Mouse (Mus musculus): ENCODE measurements around the gene Nrg4. TPM values are rescaled to one million over a fixed set of nuclear protein-coding genes. Genes with fewer than 3 reads are reported as not detected.
A peak's percentile ranks its signal among the peaks of the same experiment; 100 is the strongest.

Nrg4 gene
- total RNA-seq (2014; fragmentation: Nextera tagmentation) (not detected in 2 replicates), total RNA-seq (2017) (not detected in 2 replicates)

DNA sequence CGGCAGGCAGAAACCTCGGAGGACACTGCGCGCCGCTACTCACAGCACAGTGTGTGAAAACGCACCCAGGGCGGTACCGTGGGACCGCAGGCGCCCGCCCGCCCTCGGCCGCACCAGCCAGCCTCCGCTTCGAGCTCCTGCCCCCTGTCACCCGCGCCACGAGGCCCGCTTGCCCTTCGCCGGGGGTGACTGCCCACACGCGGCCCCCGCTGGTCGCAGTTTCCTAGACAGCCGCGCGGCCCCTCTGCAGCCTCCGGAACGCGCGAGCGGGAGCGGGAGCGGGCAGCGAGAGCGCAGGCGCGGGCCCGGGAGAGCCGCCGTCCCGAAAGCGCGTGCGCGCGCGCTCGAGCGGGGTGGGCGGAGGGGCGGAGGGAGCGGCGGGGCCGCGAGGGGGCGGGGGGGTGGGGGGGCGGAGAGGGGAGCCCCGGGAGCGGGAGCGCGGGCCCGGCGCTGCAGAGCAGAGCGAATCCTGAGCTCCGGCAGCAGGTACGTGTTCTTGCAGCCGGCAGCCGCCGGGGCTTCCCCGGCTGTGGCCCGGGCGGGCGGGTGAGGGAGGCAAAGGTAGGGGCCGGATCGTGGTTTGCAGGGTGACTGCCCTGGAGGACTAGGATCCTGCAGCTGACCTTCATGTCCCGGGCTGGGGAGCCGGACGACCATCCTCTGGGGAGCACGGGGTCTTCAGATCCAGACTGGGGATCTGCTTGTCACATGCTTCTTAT lies at the start of gene Nrg4, which contains the start of gene Tmem266:
Gene Nrg4, minus strand, starts transcription at position 330 of the 719 bp plus-strand sequence.
Gene Tmem266, plus strand, starts transcription at position 399 of the 719 bp plus-strand sequence.
- ATAC-seq (replicated peaks; ENCODE audit: low FRiP score, low TSS enrichment, poor library complexity, severe bottlenecking): peak; percentile 64

DNA sequence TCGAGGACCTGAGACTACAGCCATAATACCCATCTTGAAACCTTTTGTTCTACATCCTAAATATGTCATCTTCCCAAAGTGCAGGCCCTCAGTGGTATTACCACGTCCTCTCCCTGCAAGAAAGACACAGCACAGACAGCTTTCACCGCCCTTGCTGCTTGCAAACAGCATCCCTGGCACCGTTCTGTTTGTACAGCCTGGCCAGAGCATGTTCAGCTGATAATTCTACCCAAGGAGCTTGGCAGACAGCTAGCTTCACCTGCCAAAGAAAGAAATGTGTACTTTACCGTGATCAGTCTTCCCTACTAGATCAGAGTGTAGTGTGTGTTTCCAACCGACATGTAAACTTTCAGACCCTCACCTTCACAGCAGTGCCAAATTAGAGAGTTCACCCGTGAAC lies 45.3 kb upstream of the Nrg4 start:
- ATAC-seq (replicated peaks; ENCODE audit: low FRiP score, low TSS enrichment, poor library complexity, severe bottlenecking): no peak

DNA sequence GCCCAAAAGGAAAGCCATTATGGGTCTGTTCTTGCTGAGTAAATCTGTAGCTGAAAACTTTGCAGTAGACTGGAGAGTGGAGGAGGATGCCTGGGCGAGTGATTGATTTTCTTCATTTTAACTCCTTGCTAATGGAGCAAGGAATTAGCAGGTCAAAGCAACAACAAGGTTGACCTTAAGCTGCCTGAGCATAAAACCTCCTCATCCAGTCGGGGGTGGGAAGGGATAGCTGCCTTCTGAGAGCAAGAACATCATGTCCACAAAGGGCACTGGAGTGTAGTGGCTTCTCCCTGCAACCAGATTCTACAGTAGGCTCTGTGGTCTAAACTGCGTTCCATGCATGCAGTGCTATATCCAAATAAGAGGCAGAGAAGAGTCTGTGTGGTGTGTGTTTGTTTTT lies 41.4 kb upstream of the Nrg4 start:
- no peak for ATAC-seq (replicated peaks; ENCODE audit: low FRiP score, low TSS enrichment, poor library complexity, severe bottlenecking)

DNA sequence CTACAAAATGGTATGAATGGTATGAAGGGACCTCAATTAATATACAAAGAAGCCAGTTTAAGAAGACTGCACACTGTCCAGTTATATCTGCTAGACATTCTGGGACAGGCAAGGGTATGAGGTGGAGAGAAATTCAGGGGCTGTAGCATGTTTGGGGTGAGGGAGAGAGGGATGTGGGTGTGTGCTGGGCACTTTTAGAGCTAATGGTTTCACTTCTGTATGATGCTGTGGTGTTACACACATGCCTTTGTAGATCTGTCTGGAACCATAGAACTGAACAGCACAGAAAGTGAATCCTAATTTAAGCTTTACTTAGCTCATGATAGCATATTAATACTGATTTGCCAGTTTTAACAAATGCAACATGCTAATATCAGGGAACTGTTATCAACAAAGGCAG lies 37.1 kb upstream of the Nrg4 start:
- no peak for ATAC-seq (replicated peaks; ENCODE audit: low FRiP score, low TSS enrichment, poor library complexity, severe bottlenecking)

DNA sequence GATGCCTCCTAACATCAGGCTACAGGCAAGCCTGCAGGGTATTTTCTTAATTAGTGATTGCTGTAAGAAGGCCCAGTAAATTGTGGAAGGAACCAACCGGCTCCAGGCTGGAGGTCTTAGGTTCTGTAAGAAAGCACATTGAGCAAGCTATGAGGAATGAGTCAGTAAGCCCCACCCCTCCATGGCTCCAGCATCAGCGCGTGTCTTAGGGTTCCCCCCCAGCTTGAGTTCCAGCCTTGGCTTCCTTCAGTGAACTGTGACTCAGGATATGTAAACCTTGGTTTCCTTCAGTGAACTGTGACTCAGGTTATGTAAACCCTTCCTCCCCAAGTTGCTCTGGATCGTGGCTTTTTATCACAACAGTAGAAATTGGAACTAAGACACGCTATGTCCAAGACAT lies 35.3 kb upstream of the Nrg4 start:
- ATAC-seq (replicated peaks; ENCODE audit: low FRiP score, low TSS enrichment, poor library complexity, severe bottlenecking): no peak

DNA sequence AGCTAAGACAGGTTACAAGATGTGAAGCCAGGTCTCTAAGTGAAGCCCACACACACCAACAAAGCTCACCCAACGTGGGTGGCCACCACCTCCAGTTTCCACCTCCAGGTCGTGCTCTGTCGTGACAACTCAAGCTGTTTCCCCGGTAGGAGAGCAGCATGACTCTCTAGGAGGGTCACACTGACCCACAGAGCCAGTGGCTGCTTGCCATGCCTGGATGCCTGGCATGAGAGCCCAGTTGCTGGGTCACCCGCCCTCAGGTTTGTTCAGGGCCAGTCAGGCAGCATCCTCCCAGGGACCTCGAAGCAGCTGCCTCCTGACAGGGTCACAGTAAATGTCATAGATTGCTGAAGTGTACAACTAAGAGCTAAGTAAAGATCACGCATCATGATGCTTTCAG lies 34.2 kb upstream of the Nrg4 start:
- no peak for ATAC-seq (replicated peaks; ENCODE audit: low FRiP score, low TSS enrichment, poor library complexity, severe bottlenecking)

DNA sequence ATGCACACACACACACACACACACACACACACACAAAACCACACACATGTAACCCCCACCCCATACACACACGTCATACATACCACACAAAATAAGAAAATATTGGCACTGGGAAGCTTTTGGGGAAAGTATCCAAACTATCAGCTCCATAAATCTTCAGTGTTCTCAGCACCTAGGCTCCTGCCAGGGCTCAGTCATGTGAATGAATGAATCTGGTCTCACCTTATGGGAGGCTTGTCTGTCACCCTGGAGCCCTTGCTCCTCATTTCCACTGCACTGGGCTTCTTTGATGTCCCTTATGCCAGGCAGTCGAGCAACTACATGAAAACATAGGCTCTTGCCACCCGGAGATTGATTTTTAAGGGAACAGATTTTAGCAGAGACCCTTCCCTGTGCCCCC lies 33.7 kb upstream of the Nrg4 start:
- no peak for ATAC-seq (replicated peaks; ENCODE audit: low FRiP score, low TSS enrichment, poor library complexity, severe bottlenecking)

DNA sequence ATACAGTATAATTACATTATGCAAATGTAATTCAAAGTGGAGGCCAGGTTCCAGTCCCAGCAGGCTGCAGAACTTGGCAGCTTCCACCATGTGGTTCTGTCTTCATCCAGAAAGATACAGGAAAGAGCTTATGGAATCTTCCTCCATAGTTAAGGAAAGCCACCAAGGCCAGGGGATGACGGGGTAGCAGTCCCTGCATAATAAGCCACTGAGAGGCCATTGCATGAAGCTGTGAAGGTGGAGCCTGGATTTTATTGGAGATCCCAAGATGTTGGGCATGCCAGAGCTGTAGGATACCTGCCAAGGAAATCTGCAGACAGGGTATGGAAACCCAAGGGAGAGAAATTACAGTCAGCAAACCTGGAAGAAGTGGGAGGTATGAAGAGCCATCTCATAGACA lies 30.5 kb upstream of the Nrg4 start:
- ATAC-seq (replicated peaks; ENCODE audit: low FRiP score, low TSS enrichment, poor library complexity, severe bottlenecking): no peak

DNA sequence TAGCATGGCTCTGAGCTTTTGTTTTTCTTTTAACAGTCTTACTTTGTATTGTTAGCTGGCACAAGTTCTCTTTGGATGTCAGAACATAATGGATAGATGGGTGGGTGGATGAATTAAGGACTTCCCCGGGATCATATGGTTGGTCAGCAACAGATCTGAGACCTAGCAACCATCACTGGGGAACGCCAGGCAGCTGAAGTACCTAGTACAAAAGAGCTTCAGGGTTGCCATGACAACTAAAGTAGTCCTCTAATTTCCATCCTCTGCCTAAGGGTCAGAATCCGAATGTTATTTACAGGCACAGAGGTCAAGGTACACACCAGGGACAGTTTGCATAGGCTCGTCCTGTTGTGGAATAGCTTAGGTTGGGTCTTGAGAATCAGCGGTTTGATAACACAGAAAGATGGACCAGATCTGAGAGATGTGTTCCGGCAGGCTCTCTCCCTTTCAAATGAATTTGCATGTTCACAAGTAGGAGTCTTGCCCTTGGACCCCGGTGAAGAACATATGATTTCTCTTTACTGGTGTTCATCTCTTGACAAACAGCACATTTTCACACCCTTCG lies 28.7 kb upstream of the Nrg4 start:
- no peak for ATAC-seq (replicated peaks; ENCODE audit: low FRiP score, low TSS enrichment, poor library complexity, severe bottlenecking)

DNA sequence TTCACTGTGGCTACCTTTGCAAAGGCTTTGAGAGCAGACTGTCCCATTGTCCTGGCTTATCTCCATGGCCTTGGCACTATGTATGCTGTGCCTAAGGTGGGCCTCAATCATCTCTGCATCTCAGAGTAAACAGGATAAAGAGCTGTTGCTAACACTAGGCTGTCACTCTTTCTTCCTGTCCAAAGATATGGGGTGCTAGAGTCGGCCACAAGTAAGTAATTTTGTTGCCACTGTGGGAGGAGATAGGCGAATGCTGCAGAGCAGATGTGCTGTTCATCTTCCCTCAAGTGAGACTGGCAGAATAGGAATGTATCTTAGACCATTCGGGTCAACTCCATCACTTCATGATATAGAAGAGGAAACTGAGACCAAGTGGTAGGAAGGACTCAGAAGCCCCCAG lies 28.0 kb upstream of the Nrg4 start:
- ATAC-seq (replicated peaks; ENCODE audit: low FRiP score, low TSS enrichment, poor library complexity, severe bottlenecking): no peak

DNA sequence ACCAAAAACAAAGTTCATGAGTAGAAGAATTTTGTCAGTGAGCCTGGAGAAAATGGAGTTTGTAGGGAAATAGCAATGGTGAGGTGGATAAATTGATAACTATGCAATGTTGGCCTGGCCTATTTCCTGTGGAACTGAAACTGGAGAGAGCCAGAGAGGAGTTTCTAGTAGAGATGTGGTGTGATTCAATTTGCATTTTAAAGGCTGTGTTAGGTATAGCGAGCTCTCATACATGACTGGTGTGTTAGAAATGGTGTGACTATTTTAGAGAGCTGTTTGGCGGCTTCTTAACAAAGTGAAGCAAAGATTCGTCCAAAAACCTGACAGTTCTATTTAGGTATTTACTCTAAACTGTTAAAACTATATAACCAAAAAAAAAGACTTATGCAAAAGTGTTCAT lies 22.0 kb upstream of the Nrg4 start:
- no peak for ATAC-seq (replicated peaks; ENCODE audit: low FRiP score, low TSS enrichment, poor library complexity, severe bottlenecking)

DNA sequence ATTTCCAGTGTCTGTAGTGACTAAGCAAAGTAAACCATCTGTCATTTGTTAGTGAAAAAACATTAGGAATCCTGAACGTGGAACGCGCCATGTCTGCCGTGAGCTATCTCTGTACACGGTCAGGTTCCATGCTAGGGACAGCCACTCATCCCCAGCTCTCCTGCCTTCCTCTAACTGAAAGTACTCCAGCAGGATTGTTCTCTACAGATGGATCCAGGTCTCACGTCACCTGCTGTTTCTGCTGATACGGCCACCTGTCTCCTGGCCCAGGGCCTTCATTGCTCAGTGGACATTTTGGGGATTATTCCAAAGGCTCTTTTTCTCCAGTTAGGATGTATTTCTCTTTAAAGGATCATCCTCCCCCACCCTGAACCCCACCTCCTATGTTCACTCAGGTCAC lies 18.7 kb upstream of the Nrg4 start:
- no peak for ATAC-seq (replicated peaks; ENCODE audit: low FRiP score, low TSS enrichment, poor library complexity, severe bottlenecking)

DNA sequence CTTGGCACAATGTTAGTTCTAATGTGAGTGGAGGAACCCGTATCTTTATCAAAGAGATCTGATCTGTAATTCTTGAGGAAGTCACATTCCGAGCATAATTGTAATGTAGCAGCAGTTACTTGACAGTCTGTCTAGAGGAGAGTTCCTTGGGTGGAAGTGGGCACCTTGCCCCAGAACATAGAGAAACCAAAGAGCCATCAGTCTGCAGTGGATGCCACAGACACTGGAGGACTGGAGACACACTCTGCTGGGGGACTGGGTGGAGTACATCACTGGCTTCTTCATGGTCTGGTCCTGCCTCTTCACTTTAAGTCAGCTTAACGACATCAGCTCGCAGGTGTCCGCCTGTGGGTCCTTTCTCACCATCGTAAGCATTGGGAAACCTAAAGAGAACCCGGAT lies 17.5 kb upstream of the Nrg4 start:
- ATAC-seq (replicated peaks; ENCODE audit: low FRiP score, low TSS enrichment, poor library complexity, severe bottlenecking): no peak

DNA sequence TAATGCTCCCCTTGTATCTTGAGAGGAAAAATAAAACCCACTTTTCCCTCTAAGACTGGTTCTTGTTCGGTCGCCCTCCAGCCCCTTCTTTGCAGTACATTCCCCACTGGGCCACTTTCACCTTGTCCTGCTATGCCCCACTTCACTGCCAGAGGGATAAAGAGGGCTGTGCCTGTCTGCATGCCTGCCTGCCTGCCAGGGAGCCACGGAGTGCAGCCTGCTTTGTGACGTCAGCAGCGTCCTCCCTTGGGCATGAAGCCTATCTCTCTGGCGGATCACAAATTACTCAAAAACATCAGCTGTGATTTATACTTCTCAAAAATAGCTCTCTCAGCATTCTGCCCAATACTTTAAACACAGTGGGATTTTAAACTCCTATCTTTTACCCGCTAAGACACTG lies 6.3 kb upstream of the Nrg4 start:
- ATAC-seq (replicated peaks; ENCODE audit: low FRiP score, low TSS enrichment, poor library complexity, severe bottlenecking): no peak

DNA sequence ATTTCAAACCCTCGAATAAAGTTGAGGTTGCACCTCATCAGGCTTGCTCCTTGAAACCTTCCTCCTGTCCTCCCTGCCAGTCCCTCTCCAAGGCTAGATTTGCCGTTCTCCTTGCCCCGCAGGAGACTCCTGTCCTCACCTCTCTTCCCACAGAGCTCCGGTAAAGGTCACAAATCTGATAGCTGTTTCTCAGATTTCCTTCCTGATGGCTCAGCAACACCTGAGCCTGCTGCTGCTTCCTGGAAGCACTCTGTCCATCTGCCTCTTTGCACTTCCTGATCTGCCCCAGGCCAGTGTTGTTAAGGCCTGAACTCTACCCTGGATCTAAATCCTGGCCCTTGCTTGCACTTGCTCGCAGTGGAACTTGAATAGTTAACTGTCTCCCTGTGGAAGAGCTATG lies 5.8 kb upstream of the Nrg4 start:
- no peak for ATAC-seq (replicated peaks; ENCODE audit: low FRiP score, low TSS enrichment, poor library complexity, severe bottlenecking)

DNA sequence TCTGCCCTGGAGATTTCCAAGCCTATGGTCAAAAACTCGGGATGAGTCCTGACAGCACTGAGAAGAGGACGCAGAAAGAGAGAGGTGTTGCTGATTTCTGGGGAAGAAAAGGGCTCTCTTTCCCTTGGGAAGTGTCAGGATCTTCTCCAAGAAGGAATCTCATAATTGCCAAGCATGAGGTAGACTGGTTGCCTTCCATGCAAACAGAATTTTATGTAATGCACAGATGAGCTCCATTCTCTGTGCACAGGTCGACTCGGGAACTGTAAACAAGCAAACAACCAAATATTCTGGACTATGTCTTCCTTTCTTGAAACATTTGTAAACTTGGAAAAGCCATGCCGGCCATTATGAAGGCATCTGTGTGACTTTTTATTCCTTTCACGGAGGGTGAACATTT lies 2.8 kb upstream of the Nrg4 start:
- no peak for ATAC-seq (replicated peaks; ENCODE audit: low FRiP score, low TSS enrichment, poor library complexity, severe bottlenecking)

DNA sequence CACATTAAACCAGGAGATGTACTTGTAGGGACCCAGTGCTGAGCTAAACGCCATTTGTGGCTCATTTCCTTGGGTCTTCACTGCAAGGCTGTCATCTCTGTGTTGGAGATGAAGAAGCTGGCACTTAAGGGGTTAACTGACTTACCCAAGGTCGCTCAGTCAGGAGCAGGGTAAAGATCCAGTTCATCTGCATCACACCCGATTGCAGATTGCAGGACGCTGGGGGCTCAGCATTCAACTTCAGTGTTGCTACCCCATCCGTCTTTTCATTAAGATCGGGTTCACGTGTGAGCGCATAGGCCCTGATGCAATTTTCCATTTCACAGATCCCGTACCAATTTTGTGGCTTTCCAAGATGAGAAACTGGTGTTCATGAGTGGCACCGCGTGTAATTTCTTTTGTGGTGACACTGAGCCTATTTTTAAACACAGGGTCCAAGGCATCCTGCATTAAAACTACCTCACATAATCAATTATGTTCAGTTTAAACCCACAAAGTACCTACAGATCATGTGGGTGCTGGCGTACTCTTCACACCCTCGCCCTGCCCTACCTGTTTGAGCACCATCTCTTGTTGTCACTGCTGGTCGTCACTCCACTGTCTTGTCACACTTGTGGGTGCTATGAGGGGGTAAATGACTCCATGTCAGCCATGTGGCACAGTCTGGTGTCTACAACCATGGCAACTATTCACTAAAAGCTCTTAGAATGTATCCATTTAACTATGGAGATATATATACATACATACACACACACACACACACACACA lies 1.7 kb upstream of the Nrg4 start:
- no peak for ATAC-seq (replicated peaks; ENCODE audit: low FRiP score, low TSS enrichment, poor library complexity, severe bottlenecking)

DNA sequence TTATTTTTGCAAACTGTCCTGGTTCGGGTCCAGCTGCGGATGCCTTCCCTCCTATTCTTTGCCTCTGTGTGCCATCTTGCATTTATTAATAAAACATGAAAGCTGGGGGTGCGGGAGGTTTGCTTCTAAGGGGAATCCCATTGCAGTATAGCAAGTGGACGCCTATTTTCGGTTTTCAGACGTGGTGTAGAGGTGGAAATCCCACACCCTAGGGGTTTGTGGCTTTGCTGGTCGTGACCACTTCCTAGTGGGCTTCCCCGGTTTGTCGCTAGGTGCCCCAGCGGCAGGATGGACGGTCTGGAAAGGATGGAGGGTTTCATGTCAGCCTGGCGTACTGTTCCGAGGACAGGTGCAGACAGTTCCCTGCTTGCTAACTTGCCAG lies 581 bp upstream of the Nrg4 start:
- peak; percentile 48; the same call in 1 of the 2 replicates for ATAC-seq (replicated peaks; ENCODE audit: low FRiP score, low TSS enrichment, poor library complexity, severe bottlenecking)

DNA sequence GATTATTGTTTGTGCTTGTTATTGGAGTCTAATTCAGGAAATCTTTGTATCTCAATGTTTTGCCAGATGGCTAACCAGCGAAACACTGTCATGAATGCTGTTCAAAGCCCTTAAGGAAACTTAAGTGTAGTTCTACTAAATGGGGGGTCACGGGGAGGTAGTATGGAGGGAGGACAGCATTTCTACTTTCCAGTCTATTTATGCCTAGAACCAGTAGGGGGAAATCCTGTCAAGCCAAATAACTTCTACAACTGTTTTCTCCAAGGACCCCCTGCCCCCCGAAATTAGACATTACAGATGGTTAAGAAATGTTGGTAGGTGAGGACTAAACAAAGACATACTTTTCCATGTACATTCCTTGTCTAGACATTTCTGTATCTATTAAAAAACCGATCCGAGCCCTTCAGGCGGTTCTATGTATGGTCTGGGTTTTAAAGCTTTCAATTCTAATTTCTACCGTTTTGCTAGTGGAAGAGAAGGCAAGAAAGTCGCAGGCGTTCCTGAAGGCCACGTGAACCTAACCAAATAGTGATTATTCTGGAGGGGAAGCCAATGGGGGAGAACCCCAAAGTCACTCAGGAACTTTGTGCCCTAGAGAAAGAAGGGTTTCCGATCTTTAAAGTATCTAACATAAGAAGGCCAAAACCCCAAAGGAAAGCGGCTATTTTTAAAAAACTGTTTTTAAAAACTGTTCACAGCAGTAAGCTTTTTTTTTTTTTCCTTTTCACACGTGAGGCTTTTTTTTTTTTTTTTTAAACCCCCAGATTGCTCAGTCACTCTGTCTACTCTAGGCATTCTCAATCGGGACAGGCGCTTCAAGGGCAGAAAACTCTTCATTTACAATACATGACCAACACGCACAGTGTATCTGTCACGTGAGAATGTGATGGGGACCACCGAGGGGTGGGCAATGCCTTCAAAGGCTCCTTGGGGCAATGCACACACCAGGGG lies 805 bp downstream of the Nrg4 start:
- ATAC-seq (replicated peaks; ENCODE audit: low FRiP score, low TSS enrichment, poor library complexity, severe bottlenecking): 0 out of 2 replicates have a peak, but pooled peaks have one; percentile 15

DNA sequence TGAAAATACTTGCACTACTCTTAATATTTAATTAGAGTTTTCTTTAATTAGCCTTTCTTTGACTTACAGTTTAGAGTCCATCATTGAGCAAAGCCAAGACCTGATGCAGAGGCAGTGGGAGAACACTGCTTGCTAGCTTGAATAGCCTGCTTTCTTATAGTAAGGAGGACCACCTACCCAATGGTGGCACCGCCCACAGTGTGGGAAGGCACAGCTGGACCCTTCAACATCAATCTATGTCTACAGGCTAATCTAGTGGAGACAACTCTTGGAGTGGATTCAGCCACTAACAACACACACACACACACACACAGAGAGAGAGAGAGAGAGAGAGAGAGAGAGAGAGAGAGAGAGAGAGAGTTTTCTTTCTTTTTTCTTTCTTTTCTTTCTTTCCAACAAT lies 1.6 kb downstream of the Nrg4 start:
- no peak for ATAC-seq (replicated peaks; ENCODE audit: low FRiP score, low TSS enrichment, poor library complexity, severe bottlenecking)
